Mouse (Mus musculus) midbrain, embryonic 10.5 days (tissue): Measurements from ENCODE around the gene Eif3l. TPM values are rescaled to one million over a fixed set of nuclear protein-coding genes. Genes with fewer than 3 reads are reported as not detected.

Experiments
- DNase-seq: peaks from one replicate; pipeline ENCODE4 v3.0.0-alpha.2; 2017; ENCODE audit warnings: low spot score
- H3K27ac ChIP-seq: fragments of 300-500 bp; sonication (generic); replicated peaks from 2 replicates; pipeline ENCODE4 v1.5.1; 2016; ENCODE audit warnings: mild to moderate bottlenecking
- H3K27me3 ChIP-seq: fragments of 300-500 bp; sonication (generic); 2 replicates; pipeline ENCODE4 v1.6.1; 2016; ENCODE audit warnings: low read depth, mild to moderate bottlenecking; ENCODE audit not compliant: poor library complexity, severe bottlenecking
- H3K36me3 ChIP-seq: fragments of 300-500 bp; sonication (generic); 2 replicates; pipeline ENCODE4 v1.6.1; 2016; ENCODE audit warnings: mild to moderate bottlenecking, moderate library complexity
- H3K4me1 ChIP-seq: fragments of 300-500 bp; sonication (generic); 2 replicates; pipeline ENCODE4 v1.6.1; 2016
- H3K4me3 ChIP-seq: fragments of 300-500 bp; sonication (generic); 2 replicates; pipeline ENCODE4 v1.5.1; 2016; ENCODE audit warnings: mild to moderate bottlenecking, moderate library complexity
- H3K9me3 ChIP-seq: fragments of 300-500 bp; sonication (generic); replicated peaks from 2 replicates; pipeline ENCODE4 v1.6.1; 2016; ENCODE audit warnings: mild to moderate bottlenecking
- WGBS: fragments of 180-500 bp; shearing (Covaris S2); methylation state at CpG from one replicate; pipeline ENCODE4 v1.1.7; 2016; 5-methylcytosine and 5-hydroxymethylcytosine counted together
- polyA plus RNA-seq: library from polyadenylated mRNA; unstranded; fragments of >200 nt; fragmentation: Nextera tagmentation; extraction: Ambion mirVana; gene quantifications from 2 replicates; pipeline ENCODE4 v1.2.1, GENCODE M21; 2016

Eif3l gene
- polyA plus RNA-seq, 1 experiment from 2014 or later = 273 TPM

GRCm38 (mm10) chr15:79075658-79076365, 833 bp downstream of the Eif3l start:
- Histone ChIP-seq H3K36me3 (peaks cover 46% of the 10 kb centered on the region), H3K27me3 (no peaks in the 10 kb centered on the region), H3K4me3 (peak overlapping the region; percentile 96), H3K9me3 (no peaks in the 10 kb centered on the region), H3K27ac (peak overlapping the region; percentile 89), H3K4me1 (peaks cover 31% of the 10 kb centered on the region)
- WGBS = 41% methylated on average over 15 of the region's 15 CpGs
- no peak for DNase-seq

- H3K4me3 ChIP-seq = no peak overlapping the region
- H3K4me1 ChIP-seq = peaks cover 24% of the 10 kb centered on the region
- H3K36me3 ChIP-seq = peaks cover 83% of the 10 kb centered on the region
- DNase-seq = no peak
- no peaks in the 10 kb centered on the region for H3K27me3 ChIP-seq
- no peaks in the 10 kb centered on the region for H3K9me3 ChIP-seq
- no peak overlapping the region for H3K27ac ChIP-seq
- WGBS = 95% methylated on average over 7 of the region's 7 CpGs
Observed at GRCm38 (mm10) chr15:79079567-79079966, 4.6 kb downstream of the Eif3l start.

GRCm38 (mm10) chr15:79092284-79092683, 17.3 kb downstream of the Eif3l start:
- 0 out of 2 replicates have a peak, but pooled peaks cover 3% of the 10 kb centered on the region for H3K4me1 ChIP-seq
- WGBS = 94% methylated on average over 6 of the region's 6 CpGs
- H3K27ac ChIP-seq = no peak overlapping the region
- DNase-seq = no peak
- no peaks in the 10 kb centered on the region for H3K9me3 ChIP-seq
- H3K27me3 ChIP-seq = no peaks in the 10 kb centered on the region
- H3K4me3 ChIP-seq = no peak overlapping the region
- peaks cover 92% of the 10 kb centered on the region for H3K36me3 ChIP-seq

GRCm38 (mm10) chr15:79093083-79093839, 18.3 kb downstream of the Eif3l start:
- 84% methylated on average over 7 of the region's 7 CpGs for WGBS
- no peaks in the 10 kb centered on the region for H3K27me3 ChIP-seq
- no peaks in the 10 kb centered on the region for H3K9me3 ChIP-seq
- H3K4me3 ChIP-seq = no peak overlapping the region
- no peak overlapping the region for H3K27ac ChIP-seq
- DNase-seq = no peak
- peaks cover 11% of the 10 kb centered on the region for H3K4me1 ChIP-seq
- H3K36me3 ChIP-seq = peaks cover 84% of the 10 kb centered on the region

- Histone ChIP-seq H3K9me3 (no peaks in the 10 kb centered on the region), H3K36me3 (peaks cover 62% of the 10 kb centered on the region), H3K27ac (no peak overlapping the region), H3K27me3 (no peaks in the 10 kb centered on the region), H3K4me3 (no peak overlapping the region), H3K4me1 (peaks cover 17% of the 10 kb centered on the region)
- 96% methylated on average over 5 of the region's 5 CpGs for WGBS
- DNase-seq = no peak
Observed at GRCm38 (mm10) chr15:79095483-79095882, 20.5 kb downstream of the Eif3l start.

- peaks cover 51% of the 10 kb centered on the region for H3K36me3 ChIP-seq
- peaks cover 17% of the 10 kb centered on the region for H3K4me1 ChIP-seq
- H3K27me3 ChIP-seq = no peaks in the 10 kb centered on the region
- WGBS = 74% methylated on average over 3 of the region's 3 CpGs
- H3K27ac ChIP-seq = no peak overlapping the region
- no peaks in the 10 kb centered on the region for H3K9me3 ChIP-seq
- H3K4me3 ChIP-seq = no peak overlapping the region
- DNase-seq = no peak
Observed at GRCm38 (mm10) chr15:79096556-79096955, 21.6 kb downstream of the Eif3l start.

GRCm38 (mm10) chr15:79097135-79097534, 22.2 kb downstream of the Eif3l start:
- H3K4me1 ChIP-seq = peaks cover 17% of the 10 kb centered on the region
- DNase-seq = no peak
- no peaks in the 10 kb centered on the region for H3K9me3 ChIP-seq
- 46% methylated on average over 2 of the region's 2 CpGs for WGBS
- no peaks in the 10 kb centered on the region for H3K27me3 ChIP-seq
- no peak overlapping the region for H3K4me3 ChIP-seq
- H3K27ac ChIP-seq = no peak overlapping the region
- H3K36me3 ChIP-seq = peaks cover 46% of the 10 kb centered on the region

GRCm38 (mm10) chr15:79097611-79098025, 22.6 kb downstream of the Eif3l start:
- 73% methylated on average over 6 of the region's 6 CpGs for WGBS
- DNase-seq = no peak
- Histone ChIP-seq H3K4me3 (no peak overlapping the region), H3K9me3 (no peaks in the 10 kb centered on the region), H3K36me3 (peaks cover 41% of the 10 kb centered on the region), H3K27ac (no peak overlapping the region; the same call in 1 of the 2 replicates), H3K27me3 (no peaks in the 10 kb centered on the region), H3K4me1 (peaks cover 17% of the 10 kb centered on the region)

GRCm38 (mm10) chr15:79098220-79098619, 23.2 kb downstream of the Eif3l start:
- 65% methylated on average over 5 of the region's 5 CpGs for WGBS
- H3K36me3 ChIP-seq = peaks cover 35% of the 10 kb centered on the region
- no peaks in the 10 kb centered on the region for H3K27me3 ChIP-seq
- no peak overlapping the region for H3K4me3 ChIP-seq
- DNase-seq = no peak
- H3K27ac ChIP-seq = 0 out of 2 replicates have a peak overlapping the region, but pooled peaks have one; percentile 14
- peaks cover 17% of the 10 kb centered on the region for H3K4me1 ChIP-seq
- H3K9me3 ChIP-seq = no peaks in the 10 kb centered on the region

GRCm38 (mm10) chr15:79098868-79099267, 23.9 kb downstream of the Eif3l start:
- no peak overlapping the region for H3K27ac ChIP-seq
- no peak for DNase-seq
- H3K9me3 ChIP-seq = no peaks in the 10 kb centered on the region
- H3K36me3 ChIP-seq = peaks cover 28% of the 10 kb centered on the region
- 57% methylated on average over 7 of the region's 7 CpGs for WGBS
- no peaks in the 10 kb centered on the region for H3K27me3 ChIP-seq
- no peak overlapping the region for H3K4me3 ChIP-seq
- H3K4me1 ChIP-seq = peaks cover 17% of the 10 kb centered on the region

- WGBS = 61% methylated on average over 4 of the region's 4 CpGs
- Histone ChIP-seq H3K4me1 (peaks cover 17% of the 10 kb centered on the region), H3K36me3 (peaks cover 22% of the 10 kb centered on the region), H3K4me3 (no peak overlapping the region), H3K27me3 (no peaks in the 10 kb centered on the region), H3K27ac (no peak overlapping the region), H3K9me3 (no peaks in the 10 kb centered on the region)
- no peak for DNase-seq
Observed at GRCm38 (mm10) chr15:79099456-79099855, 24.5 kb downstream of the Eif3l start.

- no peak overlapping the region for H3K27ac ChIP-seq
- peaks cover 17% of the 10 kb centered on the region for H3K4me1 ChIP-seq
- no peaks in the 10 kb centered on the region for H3K27me3 ChIP-seq
- no peaks in the 10 kb centered on the region for H3K9me3 ChIP-seq
- H3K4me3 ChIP-seq = no peak overlapping the region
- 81% methylated on average over 4 of the region's 4 CpGs for WGBS
- DNase-seq = no peak
- peaks cover 13% of the 10 kb centered on the region for H3K36me3 ChIP-seq
Observed at GRCm38 (mm10) chr15:79100391-79100790, 25.4 kb downstream of the Eif3l start.

- H3K27ac ChIP-seq = no peak overlapping the region
- no peak for DNase-seq
- H3K27me3 ChIP-seq = no peaks in the 10 kb centered on the region
Observed at GRCm38 (mm10) chr15:79101531-79101930, 26.6 kb downstream of the Eif3l start.

More at GRCm38 (mm10) chr15:79101531-79101930, 26.6 kb downstream of the Eif3l start:
- H3K4me1 ChIP-seq = peaks cover 15% of the 10 kb centered on the region
- H3K9me3 ChIP-seq = no peaks in the 10 kb centered on the region
- H3K4me3 ChIP-seq = no peak overlapping the region
- peaks cover 2% of the 10 kb centered on the region for H3K36me3 ChIP-seq
